Mouse (Mus musculus) stomach, embryonic 15.5 days (tissue): Measurements from ENCODE around the gene Atxn7l1. TPM values are rescaled to one million over a fixed set of nuclear protein-coding genes. Genes with fewer than 3 reads are reported as not detected.
"Not testable (repeated sequence)": the region's sequence is repeated elsewhere in the genome, so short reads cannot be mapped to it uniquely, and the experiment has no call there.

Experiments
- ATAC-seq: fragments of 200-750 bp; cut with Nextera tagmentation; 2 replicates; pipeline ENCODE4 v1.8.0; 2017; ENCODE audit warnings: low read depth, moderate number of reproducible peaks, moderate TSS enrichment; ENCODE audit not compliant: insufficient read depth, low FRiP score
- H3K27ac ChIP-seq: fragments of 300-500 bp; sonication (generic); 2 replicates; pipeline ENCODE4 v1.5.1; 2015; ENCODE audit warnings: mild to moderate bottlenecking, inconsistent platforms
- H3K27me3 ChIP-seq: fragments of 300-500 bp; sonication (generic); replicated peaks from 2 replicates; pipeline ENCODE4 v1.6.1; 2015; ENCODE audit warnings: inconsistent platforms
- H3K36me3 ChIP-seq: fragments of 300-500 bp; sonication (generic); 2 replicates; pipeline ENCODE4 v1.6.1; 2015; ENCODE audit warnings: inconsistent platforms
- H3K4me1 ChIP-seq: fragments of 300-500 bp; sonication (generic); 2 replicates; pipeline ENCODE4 v1.6.1; 2015; ENCODE audit warnings: inconsistent platforms
- H3K4me2 ChIP-seq: fragments of 300-500 bp; sonication (generic); 2 replicates; pipeline ENCODE4 v1.6.1; 2015; ENCODE audit warnings: mild to moderate bottlenecking, inconsistent platforms
- H3K4me3 ChIP-seq: fragments of 300-500 bp; sonication (generic); replicated peaks from 2 replicates; pipeline ENCODE4 v1.5.1; 2015; ENCODE audit warnings: inconsistent platforms
- H3K9ac ChIP-seq: fragments of 300-500 bp; sonication (generic); 2 replicates; pipeline ENCODE4 v1.6.1; 2015; ENCODE audit warnings: inconsistent platforms
- H3K9me3 ChIP-seq: fragments of 300-500 bp; sonication (generic); 2 replicates; pipeline ENCODE4 v1.6.1; 2016; ENCODE audit warnings: inconsistent platforms
- WGBS: fragments of 180-500 bp; shearing (Covaris S2); methylation state at CpG from one replicate; pipeline ENCODE4 v1.1.7; 2015; 5-methylcytosine and 5-hydroxymethylcytosine counted together
- polyA plus RNA-seq: library from polyadenylated mRNA; unstranded; fragments of >200 nt; fragmentation: Nextera tagmentation; extraction: Ambion mirVana; gene quantifications from 2 replicates; pipeline ENCODE4 v1.2.1, GENCODE M21; 2015

Gene Atxn7l1
- polyA plus RNA-seq, 1 experiment from 2014 or later, result 13.1 TPM

DNA sequence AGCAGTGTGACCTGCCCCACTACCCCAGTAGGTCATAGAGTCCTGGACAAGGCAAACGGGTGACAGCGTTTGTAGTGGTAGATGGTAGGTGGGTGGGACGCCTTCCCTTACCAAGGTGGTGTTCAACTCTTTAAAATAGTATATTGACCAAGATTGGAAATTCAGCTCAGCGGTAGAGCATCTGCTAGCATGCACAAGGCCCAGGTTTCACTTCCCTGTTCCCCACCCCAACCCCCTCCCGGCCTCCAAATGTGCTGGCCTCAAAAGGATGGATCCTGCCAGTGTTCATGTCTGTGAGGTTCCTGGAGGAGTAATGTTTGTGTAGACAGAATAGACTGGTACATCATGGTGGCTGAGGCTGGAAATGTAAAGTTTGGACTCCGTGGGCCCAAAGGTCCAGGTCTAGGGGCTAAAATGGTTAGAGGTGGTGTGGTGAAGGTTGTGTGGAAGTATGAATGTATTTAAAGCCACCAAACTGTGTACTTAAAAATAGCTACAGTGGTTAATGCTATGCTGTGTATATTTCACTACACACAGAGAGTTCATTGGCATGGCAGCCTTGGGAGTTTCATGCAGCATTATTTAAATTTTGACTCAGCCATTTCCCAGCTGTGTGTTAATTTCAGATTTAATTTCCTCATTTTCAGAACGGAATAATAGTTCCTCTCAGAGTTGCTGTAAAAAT, 9.0 kb downstream of the Atxn7l1 start:
- H3K27me3 ChIP-seq, result no peaks in the 10 kb centered on the region
- H3K36me3 ChIP-seq, result no peaks in the 10 kb centered on the region
- WGBS, result 91% methylated on average over 7 of the region's 7 CpGs
- ATAC-seq, result no peak
- H3K27ac ChIP-seq, result no peak overlapping the region
- H3K4me3 ChIP-seq, result no peak overlapping the region
- no peaks in the 10 kb centered on the region for H3K4me1 ChIP-seq
- H3K9ac ChIP-seq, result no peak overlapping the region
- no peaks in the 10 kb centered on the region for H3K9me3 ChIP-seq
- no peak overlapping the region for H3K4me2 ChIP-seq

DNA sequence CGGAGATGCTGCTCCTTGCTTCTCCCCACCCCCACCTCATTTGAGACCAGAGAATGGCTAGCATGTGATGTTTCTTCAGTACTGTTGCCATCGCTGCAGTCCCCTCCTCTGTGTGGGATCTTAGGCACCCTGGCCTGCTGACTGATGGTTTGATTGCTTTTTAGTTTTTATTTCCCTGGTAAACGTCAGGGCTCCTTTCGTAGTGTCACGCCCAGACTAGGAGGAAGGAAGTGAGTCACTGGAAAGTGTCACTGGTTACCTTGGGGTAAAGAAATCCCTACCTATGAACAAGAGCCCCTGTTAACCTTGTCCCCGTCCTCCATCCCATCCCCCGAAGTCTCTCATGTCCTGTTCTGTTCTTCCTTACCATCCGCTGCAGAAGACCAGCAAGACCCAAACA, 10.8 kb downstream of the Atxn7l1 start:
- H3K4me3 ChIP-seq, result no peak overlapping the region
- no peak overlapping the region for H3K27ac ChIP-seq
- no peaks in the 10 kb centered on the region for H3K27me3 ChIP-seq
- no peak overlapping the region for H3K4me2 ChIP-seq
- no peaks in the 10 kb centered on the region for H3K9me3 ChIP-seq
- no peak for ATAC-seq
- H3K4me1 ChIP-seq, result peaks cover 5% of the 10 kb centered on the region; the same call in 1 of the 2 replicates
- no peak overlapping the region for H3K9ac ChIP-seq
- no peaks in the 10 kb centered on the region for H3K36me3 ChIP-seq
- WGBS, result 71% methylated on average over 8 of the region's 8 CpGs

DNA sequence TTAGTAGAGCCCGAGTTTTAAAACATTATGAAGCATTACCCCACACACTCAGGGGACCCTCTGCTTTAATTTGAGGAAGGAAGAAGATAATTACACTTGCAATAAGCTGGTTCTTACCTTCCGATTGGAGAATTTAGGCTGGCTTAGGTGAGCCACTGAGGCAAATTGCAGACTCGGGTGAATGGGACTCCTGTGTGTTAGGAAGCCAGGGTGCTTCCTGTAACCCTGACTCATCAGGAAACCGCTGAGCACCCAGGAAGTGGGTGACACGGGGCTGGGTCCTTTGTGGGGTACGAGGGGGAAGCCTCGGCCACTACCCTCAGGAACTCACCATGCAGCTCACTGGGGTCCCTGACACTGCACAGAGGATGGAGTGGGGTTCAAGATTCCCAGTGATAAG, 12.9 kb downstream of the Atxn7l1 start:
- Histone ChIP-seq H3K27me3 (no peaks in the 10 kb centered on the region), H3K27ac (no peak overlapping the region), H3K4me3 (no peak overlapping the region), H3K4me1 (peaks cover 5% of the 10 kb centered on the region; the same call in 1 of the 2 replicates), H3K4me2 (no peak overlapping the region), H3K9ac (no peak overlapping the region), H3K9me3 (no peaks in the 10 kb centered on the region), H3K36me3 (no peaks in the 10 kb centered on the region)
- ATAC-seq, result no peak
- WGBS, result 79% methylated on average over 7 of the region's 7 CpGs

DNA sequence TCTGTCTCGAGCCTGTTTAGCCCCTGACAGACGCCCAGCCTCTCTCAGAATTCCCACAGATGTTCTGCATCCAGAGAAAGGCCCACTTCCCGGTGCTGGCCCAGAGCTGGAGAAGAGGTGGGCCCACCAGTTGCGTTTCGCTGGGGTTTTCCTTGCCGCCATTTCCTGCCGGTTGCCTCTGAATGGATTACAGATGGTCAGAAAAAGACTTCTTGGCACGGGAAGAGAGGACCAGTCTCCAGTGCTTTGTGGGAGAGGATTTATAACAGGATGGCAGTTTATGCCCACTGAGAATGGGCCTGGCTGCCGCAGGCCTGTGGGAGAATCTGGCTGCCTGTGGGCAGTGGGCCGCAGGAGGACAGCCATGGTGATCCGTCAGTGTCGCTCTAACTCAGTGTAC, 15.0 kb downstream of the Atxn7l1 start:
- H3K4me1 ChIP-seq, result peaks cover 5% of the 10 kb centered on the region; the same call in 1 of the 2 replicates
- no peak overlapping the region for H3K9ac ChIP-seq
- H3K9me3 ChIP-seq, result no peaks in the 10 kb centered on the region
- H3K27me3 ChIP-seq, result no peaks in the 10 kb centered on the region
- no peaks in the 10 kb centered on the region for H3K36me3 ChIP-seq
- peak overlapping the region; percentile 32; the same call in 1 of the 2 replicates for H3K4me2 ChIP-seq
- 35% methylated on average over 12 of the region's 12 CpGs for WGBS
- peak overlapping the region; percentile 72 for H3K27ac ChIP-seq
- peak; percentile 29; the same call in 1 of the 2 replicates for ATAC-seq
- no peak overlapping the region for H3K4me3 ChIP-seq

DNA sequence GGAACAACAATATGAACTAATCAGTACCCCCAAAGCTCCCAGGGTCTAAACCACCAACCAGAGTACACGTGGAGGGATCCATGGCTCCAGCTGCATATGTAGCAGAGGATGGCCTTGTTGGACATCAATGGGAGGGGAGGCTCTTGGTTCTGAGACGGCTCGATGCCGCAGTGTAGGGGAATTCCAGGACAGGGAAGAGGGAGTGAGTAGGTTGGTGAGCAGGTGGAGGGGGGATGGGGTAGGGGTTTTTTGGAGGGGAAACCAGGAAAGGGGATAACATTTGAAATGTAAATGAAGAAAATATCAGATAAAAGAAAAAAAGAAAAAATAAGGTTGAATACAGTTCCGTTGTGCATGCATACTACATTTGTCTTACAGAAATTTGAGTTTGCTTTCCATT, 16.5 kb downstream of the Atxn7l1 start:
- H3K27me3 ChIP-seq, H3K4me2 ChIP-seq, ATAC-seq, H3K9ac ChIP-seq, H3K36me3 ChIP-seq, H3K4me1 ChIP-seq, H3K9me3 ChIP-seq, H3K27ac ChIP-seq, H3K4me3 ChIP-seq: not testable (repeated sequence)
- WGBS, result 90% methylated on average over 5 of the region's 5 CpGs

DNA sequence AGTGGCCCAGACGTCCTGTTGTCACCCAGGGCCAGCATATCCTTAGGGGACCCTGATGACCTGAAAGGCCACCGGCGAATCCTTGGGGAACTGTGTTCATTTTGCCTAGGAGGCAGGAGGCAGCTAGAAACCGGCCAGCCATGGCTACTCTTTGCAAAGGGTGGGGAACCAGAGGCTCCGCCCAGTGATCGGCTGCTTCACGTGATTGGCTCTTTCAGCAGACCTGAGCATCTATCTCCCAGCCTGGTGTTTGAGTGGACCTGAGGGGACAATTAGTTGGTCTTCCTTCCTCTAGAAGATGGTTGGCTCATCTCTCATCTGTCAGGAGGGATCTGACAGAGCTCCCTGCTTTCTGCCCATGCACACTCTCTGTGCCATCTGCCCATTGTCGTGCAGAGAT, 19.2 kb downstream of the Atxn7l1 start:
- no peak for ATAC-seq
- Histone ChIP-seq H3K27me3 (no peaks in the 10 kb centered on the region), H3K27ac (no peak overlapping the region), H3K4me2 (no peak overlapping the region), H3K4me1 (peaks cover 9% of the 10 kb centered on the region; the same call in 1 of the 2 replicates), H3K4me3 (no peak overlapping the region), H3K36me3 (0 out of 2 replicates have a peak, but pooled peaks cover 2% of the 10 kb centered on the region), H3K9ac (no peak overlapping the region), H3K9me3 (no peaks in the 10 kb centered on the region)
- 58% methylated on average over 8 of the region's 8 CpGs for WGBS

DNA sequence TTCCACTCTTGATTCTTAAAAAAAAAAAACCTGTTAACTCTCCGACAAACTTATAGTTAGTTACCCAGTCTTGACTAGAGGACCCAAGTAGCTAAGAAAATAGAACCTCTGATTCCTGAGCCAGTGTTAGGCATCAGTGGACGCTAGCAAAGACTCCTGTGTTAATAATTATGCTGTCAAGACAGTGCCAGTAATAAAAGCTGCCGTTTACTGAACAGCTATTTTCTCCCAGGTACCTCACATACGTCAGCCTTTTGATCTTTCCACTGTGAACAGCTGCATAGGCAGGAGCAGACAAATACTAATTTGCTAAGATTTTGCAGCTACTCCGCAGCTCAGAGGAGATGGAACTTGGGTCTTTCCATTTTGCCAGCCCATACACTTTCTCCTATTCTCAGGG, 20.1 kb downstream of the Atxn7l1 start:
- H3K4me3 ChIP-seq, result no peak overlapping the region
- no peaks in the 10 kb centered on the region for H3K27me3 ChIP-seq
- H3K27ac ChIP-seq, result no peak overlapping the region
- no peak overlapping the region for H3K9ac ChIP-seq
- H3K36me3 ChIP-seq, result 0 out of 2 replicates have a peak, but pooled peaks cover 3% of the 10 kb centered on the region
- no peaks in the 10 kb centered on the region for H3K9me3 ChIP-seq
- ATAC-seq, result no peak
- H3K4me1 ChIP-seq, result peaks cover 7% of the 10 kb centered on the region; the same call in 1 of the 2 replicates
- WGBS, result 72% methylated on average over 5 of the region's 5 CpGs
- H3K4me2 ChIP-seq, result no peak overlapping the region

DNA sequence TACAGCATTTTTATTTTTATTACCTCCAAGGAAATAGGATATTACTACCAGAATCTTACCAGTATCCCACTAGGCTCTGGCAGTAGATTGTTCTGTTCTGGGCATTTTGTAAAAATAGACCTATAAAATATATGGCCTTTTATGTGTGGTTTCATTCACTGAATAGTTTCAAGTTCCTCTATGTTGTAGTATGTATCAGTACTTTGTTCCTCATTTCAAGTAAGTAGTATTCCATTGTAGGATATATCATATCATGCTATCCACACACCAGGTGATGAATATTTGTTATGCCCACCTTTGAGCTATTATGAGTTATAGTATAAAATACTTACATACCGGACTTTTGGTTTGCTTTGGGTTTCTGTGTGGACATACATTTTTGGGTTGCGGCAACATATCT, 21.0 kb downstream of the Atxn7l1 start:
- WGBS, result 95% methylated on average over 2 of the region's 2 CpGs
- Histone ChIP-seq H3K36me3 (0 out of 2 replicates have a peak, but pooled peaks cover 3% of the 10 kb centered on the region), H3K4me1 (0 out of 2 replicates have a peak, but pooled peaks cover 4% of the 10 kb centered on the region), H3K9ac (no peak overlapping the region), H3K4me3 (no peak overlapping the region), H3K27me3 (no peaks in the 10 kb centered on the region), H3K4me2 (no peak overlapping the region), H3K9me3 (no peaks in the 10 kb centered on the region), H3K27ac (no peak overlapping the region)
- no peak for ATAC-seq

DNA sequence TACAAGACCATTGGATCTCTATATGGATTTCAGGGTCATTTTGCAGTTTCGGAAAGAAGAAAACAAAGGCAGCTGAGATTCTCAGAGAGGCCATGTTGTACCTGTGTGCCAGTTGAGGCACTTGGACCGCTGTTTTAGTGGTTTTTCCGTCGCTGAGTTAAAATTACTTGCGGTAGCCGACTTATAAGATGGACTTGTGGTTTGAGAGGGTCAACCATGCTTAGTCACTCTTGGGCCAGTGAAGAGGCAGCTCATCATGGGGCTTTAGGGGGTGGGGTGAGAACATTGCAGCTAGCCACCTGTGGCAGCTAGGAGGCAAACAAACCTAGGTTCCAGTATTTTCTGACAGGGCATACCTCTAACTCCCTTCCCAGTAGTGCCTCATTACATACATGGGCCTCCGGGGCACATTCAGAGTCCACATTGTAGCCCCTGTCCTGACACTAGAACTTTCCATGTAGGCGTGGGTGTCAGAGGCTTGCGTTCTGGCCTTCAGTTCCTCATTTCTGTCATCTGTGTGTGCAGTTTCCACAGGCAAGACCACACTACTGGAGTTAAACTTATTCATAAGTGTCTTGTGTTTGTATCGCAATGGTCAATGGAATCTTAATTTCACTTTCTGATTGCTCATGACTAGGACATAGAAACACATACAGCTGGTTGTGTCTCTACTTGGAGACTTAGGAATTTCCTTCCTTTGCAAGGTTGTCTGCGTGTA, 22.4 kb downstream of the Atxn7l1 start:
- WGBS, result 86% methylated on average over 11 of the region's 11 CpGs
- H3K9me3 ChIP-seq, result no peaks in the 10 kb centered on the region
- H3K4me3 ChIP-seq, result no peak overlapping the region
- ATAC-seq, result no peak
- H3K4me1 ChIP-seq, result 0 out of 2 replicates have a peak, but pooled peaks cover 8% of the 10 kb centered on the region
- no peak overlapping the region for H3K27ac ChIP-seq
- 0 out of 2 replicates have a peak, but pooled peaks cover 3% of the 10 kb centered on the region for H3K36me3 ChIP-seq
- no peak overlapping the region for H3K4me2 ChIP-seq
- H3K9ac ChIP-seq, result no peak overlapping the region
- H3K27me3 ChIP-seq, result no peaks in the 10 kb centered on the region

DNA sequence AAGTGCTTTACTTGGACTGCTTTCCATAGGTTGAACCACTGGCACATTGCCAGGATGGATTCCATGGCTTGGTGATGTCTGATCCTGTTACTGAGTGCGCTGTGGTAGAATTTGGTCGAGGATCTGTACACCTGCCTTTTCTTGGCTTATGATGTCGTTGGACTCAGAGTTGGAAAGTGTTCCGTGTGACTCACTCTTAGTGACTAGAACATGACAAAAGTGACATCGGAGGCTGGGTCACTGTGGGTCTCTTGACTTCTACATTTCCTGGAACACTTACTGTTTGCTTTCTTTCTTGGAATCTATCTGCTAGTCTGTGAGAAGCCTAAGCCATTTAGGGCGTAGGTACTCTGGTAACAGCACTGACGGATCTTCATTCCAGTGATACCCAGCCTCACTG, 23.3 kb downstream of the Atxn7l1 start:
- Histone ChIP-seq H3K4me3 (no peak overlapping the region), H3K27me3 (no peaks in the 10 kb centered on the region), H3K36me3 (0 out of 2 replicates have a peak, but pooled peaks cover 3% of the 10 kb centered on the region), H3K4me2 (no peak overlapping the region), H3K27ac (no peak overlapping the region), H3K9me3 (no peaks in the 10 kb centered on the region), H3K9ac (no peak overlapping the region), H3K4me1 (peaks cover 17% of the 10 kb centered on the region; the same call in 1 of the 2 replicates)
- ATAC-seq, result no peak
- WGBS, result 83% methylated on average over 7 of the region's 7 CpGs

DNA sequence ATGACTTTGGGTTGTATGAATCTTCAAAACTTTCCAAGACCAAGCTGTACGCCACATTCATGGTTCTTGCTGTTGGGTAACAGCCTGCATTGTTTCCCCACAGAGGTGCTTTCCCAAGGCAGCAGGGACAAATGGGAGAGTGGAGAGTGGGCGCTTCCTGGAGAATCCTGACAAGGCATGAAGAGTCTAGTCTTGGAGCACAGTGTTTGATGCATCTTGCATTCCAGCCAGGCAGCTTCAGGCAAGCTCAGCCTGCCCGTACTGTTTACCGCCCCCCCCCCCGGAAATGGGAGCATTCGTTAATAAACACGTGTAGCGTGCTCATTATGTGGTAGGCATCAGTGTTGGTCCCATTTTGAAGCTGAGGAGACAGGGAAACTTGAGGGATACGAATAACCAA, 25.4 kb downstream of the Atxn7l1 start:
- Histone ChIP-seq H3K27me3 (no peaks in the 10 kb centered on the region), H3K4me2 (no peak overlapping the region), H3K4me3 (no peak overlapping the region), H3K9ac (no peak overlapping the region), H3K36me3 (0 out of 2 replicates have a peak, but pooled peaks cover 3% of the 10 kb centered on the region), H3K4me1 (peaks cover 27% of the 10 kb centered on the region; the same call in 1 of the 2 replicates), H3K27ac (no peak overlapping the region), H3K9me3 (no peaks in the 10 kb centered on the region)
- WGBS, result 76% methylated on average over 9 of the region's 9 CpGs
- no peak for ATAC-seq

DNA sequence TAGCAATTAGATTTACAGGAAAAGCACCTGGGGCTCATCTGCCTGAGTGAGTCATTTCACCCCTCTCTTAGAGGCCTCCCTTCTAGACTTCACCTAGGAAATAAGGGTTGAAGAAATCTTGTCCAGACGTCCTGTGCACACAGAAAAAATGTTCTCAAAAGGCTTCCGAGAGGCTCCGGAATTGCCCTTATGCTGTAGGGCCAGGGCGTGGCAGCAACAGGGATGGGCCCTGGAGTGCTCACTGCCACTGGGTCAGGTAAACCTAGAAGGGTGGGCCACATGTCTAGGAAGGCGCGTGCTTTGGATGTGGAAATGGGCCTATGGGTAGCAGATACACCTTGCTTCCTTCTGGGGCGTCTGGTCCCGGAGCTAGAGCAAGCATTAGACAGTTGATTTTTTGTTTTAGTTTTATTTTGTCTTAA, 26.2 kb downstream of the Atxn7l1 start:
- H3K9ac ChIP-seq, result no peak overlapping the region
- no peak overlapping the region for H3K4me2 ChIP-seq
- H3K4me1 ChIP-seq, result peaks cover 27% of the 10 kb centered on the region; the same call in 1 of the 2 replicates
- H3K36me3 ChIP-seq, result 0 out of 2 replicates have a peak, but pooled peaks cover 3% of the 10 kb centered on the region
- WGBS, result 74% methylated on average over 8 of the region's 8 CpGs
- H3K27ac ChIP-seq, result no peak overlapping the region
- H3K9me3 ChIP-seq, result no peaks in the 10 kb centered on the region
- ATAC-seq, result no peak
- no peak overlapping the region for H3K4me3 ChIP-seq
- H3K27me3 ChIP-seq, result no peaks in the 10 kb centered on the region
